9 mouse cellular contexts compared by ENCODE assay signal in genomic region chr13:78194850-78195600, GRCm38 (mm10). TPM values are rescaled to one million over a fixed set of nuclear protein-coding genes. Genes with fewer than 3 reads are reported as not detected.
DNase-seq lines count a peak whose midpoint lies in the region; ATAC-seq and TF ChIP-seq lines count a peak whose summit lies in the region.
"Had no signal": no experiment of that assay in that cellular context is flagged by ENCODE, and none has a peak within 500 bp of the region (broad histone marks: within the 10 kb centered on the region; RNA-seq: fewer than 3 reads in every experiment).

No protein-coding gene starts in this region.

- H3K9me3 ChIP-seq in lung, postnatal 0 days (ENCODE audit: low read length) = no peaks in the 10 kb centered on the region
- no peaks in the 10 kb centered on the region for H3K9me3 ChIP-seq in forebrain, embryonic 15.5 days
- no peaks in the 10 kb centered on the region for H3K9me3 ChIP-seq in liver, postnatal 0 days (ENCODE audit: low read length)

- H3K36me3 ChIP-seq in lung, postnatal 0 days (ENCODE audit: insufficient read depth, low read length) = no peaks in the 10 kb centered on the region
- H3K36me3 ChIP-seq in forebrain, embryonic 15.5 days = no peaks in the 10 kb centered on the region
- H3K36me3 ChIP-seq in liver, postnatal 0 days (replicated peaks; ENCODE audit: insufficient read depth, low read length) = no peaks in the 10 kb centered on the region

- no peak overlapping the region for H3K9ac ChIP-seq in lung, postnatal 0 days (replicated peaks; ENCODE audit: low read depth)
- peak overlapping the region; percentile 99 for H3K9ac ChIP-seq in forebrain, embryonic 15.5 days (replicated peaks)
- H3K9ac ChIP-seq in liver, postnatal 0 days (replicated peaks) = no peak overlapping the region

- no peak for ATAC-seq in lung, postnatal 0 days
- no peak for ATAC-seq in forebrain, embryonic 15.5 days (replicated peaks)
- ATAC-seq in liver, postnatal 0 days = no peak

- 15% methylated on average over 64 of the region's 64 CpGs for WGBS in lung, postnatal 0 days
- 2% methylated on average over 64 of the region's 64 CpGs for WGBS in forebrain, embryonic 15.5 days
- 8% methylated on average over 64 of the region's 64 CpGs for WGBS in liver, postnatal 0 days (ENCODE audit: insufficient replicate concordance)

- H3K27ac ChIP-seq in lung, postnatal 0 days (ENCODE audit: low read length) = no peak overlapping the region
- H3K27ac ChIP-seq in forebrain, embryonic 15.5 days (replicated peaks) = peak overlapping the region; percentile 87
- no peak overlapping the region for H3K27ac ChIP-seq in liver, postnatal 0 days (ENCODE audit: low read depth)

- peak overlapping the region; percentile 23; the same call in 1 of the 2 replicates for H3K4me3 ChIP-seq in lung, postnatal 0 days (ENCODE audit: low read depth, low read length)
- peak overlapping the region; percentile 89 for H3K4me3 ChIP-seq in forebrain, embryonic 15.5 days
- H3K4me3 ChIP-seq in liver, postnatal 0 days (ENCODE audit: low read depth, low read length) = peak overlapping the region; percentile 15; the same call in 1 of the 2 replicates

- TF ChIP-seq EP300 in lung, postnatal 0 days (IDR thresholded peaks at IDR 0.05) = no peak
- TF ChIP-seq EP300 in liver, postnatal 0 days (IDR thresholded peaks at IDR 0.05; ENCODE audit: low read depth) = no peak

- H3K4me1 ChIP-seq in lung, postnatal 0 days (ENCODE audit: insufficient read depth, low read depth, low read length) = no peaks in the 10 kb centered on the region
- peaks cover 28% of the 10 kb centered on the region for H3K4me1 ChIP-seq in forebrain, embryonic 15.5 days
- peaks cover 3% of the 10 kb centered on the region; the same call in 1 of the 2 replicates for H3K4me1 ChIP-seq in liver, postnatal 0 days (ENCODE audit: insufficient read depth)

- H3K27me3 ChIP-seq in lung, postnatal 0 days (replicated peaks; ENCODE audit: insufficient read depth, low read length) = peaks cover 26% of the 10 kb centered on the region
- H3K27me3 ChIP-seq in forebrain, embryonic 15.5 days = no peaks in the 10 kb centered on the region
- H3K27me3 ChIP-seq in liver, postnatal 0 days (ENCODE audit: insufficient read depth, low read length) = peaks cover 80% of the 10 kb centered on the region

- peak; percentile 74 for DNase-seq in embryo, embryonic 10 days (ENCODE audit: low spot score)
- DNase-seq in embryo, embryonic 10.5 days (ENCODE audit: low spot score) = no peak
- DNase-seq in lung, postnatal 0 days (ENCODE audit: low spot score) = no peak
- DNase-seq in lung, postnatal 14 days = no peak
- no peak for DNase-seq in liver, postnatal 0 days
- no peak for DNase-seq in gastrocnemius, postnatal 25 days
- no peak for DNase-seq in gastrocnemius, adult 18-20 months (ENCODE audit: low spot score)

- H3K4me2 ChIP-seq in lung, postnatal 0 days (replicated peaks; ENCODE audit: low read depth, low read length) = peak overlapping the region; percentile 38
- H3K4me2 ChIP-seq in forebrain, embryonic 15.5 days (replicated peaks) = peak overlapping the region; percentile 60
- H3K4me2 ChIP-seq in liver, postnatal 0 days (ENCODE audit: low read depth, low read length) = peak overlapping the region; percentile 40

- TF ChIP-seq CTCF in lung, postnatal 0 days (IDR thresholded peaks at IDR 0.05) = no peak
- no peak for TF ChIP-seq CTCF in liver, postnatal 0 days (IDR thresholded peaks at IDR 0.05; ENCODE audit: low read depth)

RNA-seq across cellular contexts. Expression of gene Nr2f1, which starts 4.5 kb away (rescaled TPM):
- 3.6 and 4.0 TPM in 2 replicates for polyA plus RNA-seq in lung, postnatal 0 days (2015; fragmentation: Nextera tagmentation; extraction: Ambion mirVana)
- 77.7 and 88.5 TPM in 2 replicates for polyA plus RNA-seq in forebrain, embryonic 15.5 days (2015; fragmentation: Nextera tagmentation; extraction: Ambion mirVana)
- polyA plus RNA-seq in liver, postnatal 0 days (2015; fragmentation: Nextera tagmentation; extraction: Ambion mirVana) = 0.36 and 0.52 TPM in 2 replicates
- total RNA-seq in gastrocnemius, postnatal 25 days (2021) = under 1 TPM; 0.80 to 0.95 TPM
- total RNA-seq in gastrocnemius, adult 18-20 months (2021) = under 1 TPM; 0.64 to 0.83 TPM
- total RNA-seq: hematopoietic stem cell, adult 5-6 weeks had no signal

Comparison
In these comparisons a context has a peak if more than half of its experiments do, and no peak if none do; other contexts are left out.
1. H3K4me3 ChIP-seq: peak in every context shown above with its lines; median percentile 89 in forebrain, embryonic 15.5 days; 23 in lung, postnatal 0 days; 15 in liver, postnatal 0 days.
2. RNA of gene Nr2f1, which starts 4.5 kb away (polyA plus RNA-seq): 77.7 to 88.5 TPM in forebrain, embryonic 15.5 days; 3.6 to 4.0 TPM in lung, postnatal 0 days and 0.36 to 0.52 TPM in liver, postnatal 0 days; every median in the first group is over 10 times any median in the second.
3. Peak in every context shown above with its lines, with median percentiles within 50 percentile points of each other: H3K4me2 ChIP-seq.